8 mouse cellular contexts compared by ENCODE assay signal in the genomic region with DNA sequence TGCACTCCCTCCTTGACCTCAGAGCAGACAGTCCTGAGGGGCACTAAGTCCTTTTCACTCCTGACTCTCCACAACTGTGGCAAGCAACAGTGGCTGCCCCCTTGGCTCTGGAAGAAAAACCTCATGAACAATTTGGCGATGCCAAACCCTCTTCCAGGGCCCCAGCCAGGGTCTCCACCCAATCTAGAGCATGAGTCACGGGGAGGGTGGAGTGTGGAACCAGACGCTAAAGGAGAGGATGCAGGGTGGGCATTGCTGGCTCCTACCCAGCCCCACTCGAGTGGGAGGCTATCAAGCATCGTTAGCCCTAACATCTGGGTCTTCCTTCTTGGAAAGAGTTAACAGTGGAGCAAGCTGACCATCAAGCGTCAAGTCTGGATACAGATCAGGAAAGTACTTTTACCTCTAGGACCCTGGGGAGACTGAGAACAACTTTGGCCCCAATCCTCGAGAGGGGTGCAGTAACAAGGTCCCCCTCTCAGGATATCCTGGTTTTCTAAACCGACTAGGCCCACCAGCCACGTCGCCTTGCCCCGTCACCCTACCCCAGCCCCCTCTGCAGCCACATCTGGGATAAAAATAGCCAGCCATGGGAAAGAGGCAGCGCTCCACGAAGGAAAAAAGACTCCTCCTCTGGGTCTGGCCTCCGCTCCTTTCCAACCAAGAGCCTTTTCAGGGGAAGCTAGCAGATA. TPM values are rescaled to one million over a fixed set of nuclear protein-coding genes. Genes with fewer than 3 reads are reported as not detected.
A peak's percentile ranks its signal among the peaks of the same experiment; 100 is the strongest.
DNase-seq lines count a peak whose midpoint lies in the region; ATAC-seq lines count a peak whose summit lies in the region.

No protein-coding gene starts in this region.

- peaks cover 39% of the 10 kb centered on the region for H3K4me1 ChIP-seq in embryonic facial prominence, embryonic 13.5 days
- peaks cover 33 to 37% of the 10 kb centered on the region in 2 experiments for H3K4me1 ChIP-seq in heart, embryonic 14.5 days (ENCODE audit: control insufficient read depth in 2 of 2, insufficient read depth in 2 of 2, low read length in 2 of 2)
- H3K4me1 ChIP-seq in limb, embryonic 12.5 days (replicated peaks) = peaks cover 37% of the 10 kb centered on the region
- H3K4me1 ChIP-seq in midbrain, embryonic 16.5 days (ENCODE audit: control insufficient read depth, insufficient read depth, low read length) = peaks cover 41% of the 10 kb centered on the region

- ATAC-seq in embryonic facial prominence, embryonic 13.5 days (ENCODE audit: insufficient number of reproducible peaks, insufficient read depth, low FRiP score, low TSS enrichment, low read depth) = no peak
- no peak for ATAC-seq in heart, embryonic 14.5 days (ENCODE audit: insufficient number of reproducible peaks, insufficient read depth, low FRiP score, low read depth)
- no peak for ATAC-seq in limb, embryonic 12.5 days (ENCODE audit: insufficient number of reproducible peaks, insufficient read depth, low FRiP score, low TSS enrichment, low read depth)
- ATAC-seq in midbrain, embryonic 16.5 days = no peak

- H3K4me3 ChIP-seq in embryonic facial prominence, embryonic 13.5 days = peak overlapping the region; percentile 94
- H3K4me3 ChIP-seq in heart, embryonic 14.5 days (ENCODE audit: control insufficient read depth in 1 of 2, insufficient read depth in 1 of 2, low read depth in 1 of 2, low read length in 2 of 2) = peak overlapping the region; percentile 94 to 96
- H3K4me3 ChIP-seq in limb, embryonic 12.5 days (replicated peaks) = peak overlapping the region; percentile 97
- H3K4me3 ChIP-seq in midbrain, embryonic 16.5 days (ENCODE audit: low read depth, low read length) = peak overlapping the region; percentile 85

- no peaks in the 10 kb centered on the region for H3K9me3 ChIP-seq in embryonic facial prominence, embryonic 13.5 days
- no peaks in the 10 kb centered on the region for H3K9me3 ChIP-seq in heart, embryonic 14.5 days (ENCODE audit: control insufficient read depth, low read length)
- H3K9me3 ChIP-seq in limb, embryonic 12.5 days = no peaks in the 10 kb centered on the region
- H3K9me3 ChIP-seq in midbrain, embryonic 16.5 days (replicated peaks; ENCODE audit: control insufficient read depth, low read length, poor library complexity, severe bottlenecking) = no peaks in the 10 kb centered on the region

- H3K27ac ChIP-seq in embryonic facial prominence, embryonic 13.5 days = peak overlapping the region; percentile 97
- H3K27ac ChIP-seq in heart, embryonic 14.5 days (replicated peaks in 1 of 2; ENCODE audit: control insufficient read depth in 1 of 2, insufficient read depth in 1 of 2, low read depth in 2 of 2, low read length in 2 of 2) = peak overlapping the region; percentile 89 to 99
- H3K27ac ChIP-seq in limb, embryonic 12.5 days = peak overlapping the region; percentile 94
- peak overlapping the region; percentile 89 for H3K27ac ChIP-seq in midbrain, embryonic 16.5 days (ENCODE audit: low read length)

- peak; percentile 56 for DNase-seq in adrenal gland, postnatal 10 days
- no peak for DNase-seq in adrenal gland, adult 18-20 months (ENCODE audit: low spot score in 2 of 2)
- DNase-seq in A20 (ENCODE audit: low read depth, low spot score) = peak; percentile 40
- no peak for DNase-seq in c-Kit-positive CD71-positive TER-119-positive erythroid progenitor cells, embryonic 14.5 days (ENCODE audit: low spot score)

- H3K4me2 ChIP-seq in embryonic facial prominence, embryonic 13.5 days = peak overlapping the region; percentile 94
- H3K4me2 ChIP-seq in heart, embryonic 14.5 days (ENCODE audit: low read length) = peak overlapping the region; percentile 89
- H3K4me2 ChIP-seq in limb, embryonic 12.5 days = peak overlapping the region; percentile 98
- peak overlapping the region; percentile 88 for H3K4me2 ChIP-seq in midbrain, embryonic 16.5 days (ENCODE audit: low read length)

- H3K36me3 ChIP-seq in embryonic facial prominence, embryonic 13.5 days = peaks cover 24% of the 10 kb centered on the region
- H3K36me3 ChIP-seq in heart, embryonic 14.5 days (ENCODE audit: control insufficient read depth, insufficient read depth, low read length) = peaks cover 25% of the 10 kb centered on the region
- H3K36me3 ChIP-seq in limb, embryonic 12.5 days = peaks cover 35% of the 10 kb centered on the region
- peaks cover 4% of the 10 kb centered on the region; the same call in 1 of the 2 replicates for H3K36me3 ChIP-seq in midbrain, embryonic 16.5 days (ENCODE audit: control insufficient read depth, insufficient read depth, low read length)

- H3K9ac ChIP-seq in embryonic facial prominence, embryonic 13.5 days = peak overlapping the region; percentile 97
- peak overlapping the region; percentile 96 for H3K9ac ChIP-seq in heart, embryonic 14.5 days (ENCODE audit: low read length)
- H3K9ac ChIP-seq in limb, embryonic 12.5 days (replicated peaks) = peak overlapping the region; percentile 94
- H3K9ac ChIP-seq in midbrain, embryonic 16.5 days (ENCODE audit: low read depth, low read length) = peak overlapping the region; percentile 97

- no peaks in the 10 kb centered on the region for H3K27me3 ChIP-seq in embryonic facial prominence, embryonic 13.5 days
- no peaks in the 10 kb centered on the region for H3K27me3 ChIP-seq in heart, embryonic 14.5 days (ENCODE audit: control insufficient read depth, insufficient read depth, low read length)
- H3K27me3 ChIP-seq in limb, embryonic 12.5 days = no peaks in the 10 kb centered on the region
- H3K27me3 ChIP-seq in midbrain, embryonic 16.5 days (ENCODE audit: control insufficient read depth, insufficient read depth, low read depth, low read length) = no peaks in the 10 kb centered on the region

- WGBS in embryonic facial prominence, embryonic 13.5 days = 3% methylated on average over 14 of the region's 14 CpGs
- WGBS in heart, embryonic 14.5 days = under 1% methylated on average over 14 of the region's 14 CpGs
- WGBS in limb, embryonic 12.5 days = 4% methylated on average over 14 of the region's 14 CpGs
- 6% methylated on average over 14 of the region's 14 CpGs for WGBS in midbrain, embryonic 16.5 days

RNA-seq across cellular contexts. Expression of a gene that starts 1.1 kb away (rescaled TPM):
- total RNA-seq in adrenal gland, postnatal 10 days (2021) = 10 to 100 TPM; 44.3 to 52.3 TPM
- 10 to 100 TPM; 26.5 to 39.9 TPM for total RNA-seq in adrenal gland, adult 18-20 months (2021)
- 16.8 and 17.8 TPM in 2 replicates for polyA plus RNA-seq in embryonic facial prominence, embryonic 13.5 days (2015; fragmentation: Nextera tagmentation; extraction: Ambion mirVana)
- polyA plus RNA-seq in heart, embryonic 14.5 days (2014; fragmentation: Nextera tagmentation; extraction: Ambion mirVana) = 11.0 and 11.4 TPM in 2 replicates
- 20.7 and 24.4 TPM in 2 replicates for polyA plus RNA-seq in limb, embryonic 12.5 days (2016; fragmentation: Nextera tagmentation; extraction: Ambion mirVana)
- 12.5 and 13.9 TPM in 2 replicates for polyA plus RNA-seq in midbrain, embryonic 16.5 days (2015; fragmentation: Nextera tagmentation; extraction: Ambion mirVana)

RNA-seq across cellular contexts. Expression of a gene that starts 36.4 kb away (rescaled TPM):
- total RNA-seq in adrenal gland, postnatal 10 days (2021) = 100 to 1,000 TPM in 1 of 2 experiments, 10 to 100 TPM in 1; 92.7 to 110 TPM
- 100 to 1,000 TPM; 150 to 153 TPM for total RNA-seq in adrenal gland, adult 18-20 months (2021)
- polyA plus RNA-seq in embryonic facial prominence, embryonic 13.5 days (2015; fragmentation: Nextera tagmentation; extraction: Ambion mirVana) = 169 and 173 TPM in 2 replicates
- 78.4 and 81.9 TPM in 2 replicates for polyA plus RNA-seq in heart, embryonic 14.5 days (2014; fragmentation: Nextera tagmentation; extraction: Ambion mirVana)
- 201 and 202 TPM in 2 replicates for polyA plus RNA-seq in limb, embryonic 12.5 days (2016; fragmentation: Nextera tagmentation; extraction: Ambion mirVana)
- 114 TPM in 2 replicates for polyA plus RNA-seq in midbrain, embryonic 16.5 days (2015; fragmentation: Nextera tagmentation; extraction: Ambion mirVana)

RNA-seq across cellular contexts. Expression of a gene that starts 49.2 kb away (rescaled TPM):
- total RNA-seq in adrenal gland, postnatal 10 days (2021) = 10 to 100 TPM in 1 of 2 experiments, 1 to 10 TPM in 1; 7.2 to 17.2 TPM
- 10 to 100 TPM in 1 of 2 experiments, 1 to 10 TPM in 1; 7.8 to 13.9 TPM for total RNA-seq in adrenal gland, adult 18-20 months (2021)
- 0.83 and 1.6 TPM in 2 replicates for polyA plus RNA-seq in embryonic facial prominence, embryonic 13.5 days (2015; fragmentation: Nextera tagmentation; extraction: Ambion mirVana)
- polyA plus RNA-seq in heart, embryonic 14.5 days (2014; fragmentation: Nextera tagmentation; extraction: Ambion mirVana) = 0.32 and 0.58 TPM in 2 replicates
- polyA plus RNA-seq in limb, embryonic 12.5 days (2016; fragmentation: Nextera tagmentation; extraction: Ambion mirVana) = 0.83 and 0.84 TPM in 2 replicates
- polyA plus RNA-seq in midbrain, embryonic 16.5 days (2015; fragmentation: Nextera tagmentation; extraction: Ambion mirVana) = 0.75 and 0.78 TPM in 2 replicates

Comparison
In these comparisons a context has a peak if more than half of its experiments do, and no peak if none do; other contexts are left out.
1. DNase-seq: peak in adrenal gland, postnatal 10 days (single experiment) and A20 (single experiment); none in adrenal gland, adult 18-20 months (0 of 2) and c-Kit-positive CD71-positive TER-119-positive erythroid progenitor cells, embryonic 14.5 days (single experiment).
2. Peak in every context shown above with its lines, with median percentiles within 50 percentile points of each other: H3K27ac ChIP-seq, H3K4me2 ChIP-seq, H3K4me3 ChIP-seq and H3K9ac ChIP-seq.